Mouse (Mus musculus) forebrain, embryonic 14.5 days (tissue): ENCODE data around the gene Zfp513. TPM values are rescaled to one million over a fixed set of nuclear protein-coding genes. Genes with fewer than 3 reads are reported as not detected.
"Not testable (repeated sequence)": the region's sequence is repeated elsewhere in the genome, so short reads cannot be mapped to it uniquely, and the experiment has no call there.

ENCODE experiments used
- ATAC-seq: fragments of 200-750 bp; cut with Nextera tagmentation; 2 replicates; pipeline ENCODE4 v1.8.0; 2017; ENCODE audit warnings: mild to moderate bottlenecking, moderate library complexity
- DNase-seq: peaks from one replicate; pipeline ENCODE4 v3.0.0-alpha.2; 2015; ENCODE audit warnings: low spot score
- H3K27ac ChIP-seq: fragments of 300-500 bp; sonication (generic); 2 replicates; pipeline ENCODE4 v1.5.1; 2014; ENCODE audit warnings: low read depth, mild to moderate bottlenecking, control low read depth, low read length, moderate library complexity
- H3K27me3 ChIP-seq: fragments of 300-500 bp; sonication (generic); replicated peaks from 2 replicates; pipeline ENCODE4 v1.6.1; 2014; ENCODE audit warnings: low read length, control low read depth, mixed read lengths; ENCODE audit not compliant: control insufficient read depth, insufficient read depth
- H3K36me3 ChIP-seq: fragments of 300-500 bp; sonication (generic); 2 replicates; pipeline ENCODE4 v1.6.1; 2014; ENCODE audit warnings: low read length, control low read depth; ENCODE audit not compliant: control insufficient read depth, insufficient read depth
- H3K4me1 ChIP-seq: fragments of 300-500 bp; sonication (generic); 2 replicates; pipeline ENCODE4 v1.6.1; 2014; ENCODE audit warnings: antibody characterized with exemption, low read length, control low read depth; ENCODE audit not compliant: control insufficient read depth, insufficient read depth
- H3K4me2 ChIP-seq: fragments of 300-500 bp; sonication (generic); 2 replicates; pipeline ENCODE4 v1.6.1; 2014; ENCODE audit warnings: mild to moderate bottlenecking, control low read depth, low read length
- H3K4me3 ChIP-seq: fragments of 300-500 bp; sonication (generic); 2 replicates; pipeline ENCODE4 v1.5.1; 2014; ENCODE audit warnings: low read depth, low read length, control low read depth
- H3K9ac ChIP-seq: fragments of 300-500 bp; sonication (generic); 2 replicates; pipeline ENCODE4 v1.6.1; 2014; ENCODE audit warnings: mild to moderate bottlenecking, low read length, control low read depth, moderate library complexity
- H3K9me3 ChIP-seq: fragments of 300-500 bp; sonication (generic); replicated peaks from 2 replicates; pipeline ENCODE4 v1.6.1; 2016; ENCODE audit warnings: low read length, control low read depth, mixed read lengths; ENCODE audit not compliant: control insufficient read depth
- WGBS: fragments of 180-500 bp; shearing (Covaris S2); extraction: QIAGEN DNeasy Blood & Tissue Kit; methylation state at CpG from one replicate; pipeline ENCODE4 v1.1.7; 2014; 5-methylcytosine and 5-hydroxymethylcytosine counted together
- polyA plus RNA-seq: library from polyadenylated mRNA; unstranded; fragments of >200 nt; fragmentation: Nextera tagmentation; extraction: Ambion mirVana; gene quantifications from 2 replicates; pipeline ENCODE4 v1.2.1, GENCODE M21; 2014

Gene Zfp513
- polyA plus RNA-seq, 1 experiment from 2014 or later = 7.2 TPM

DNA sequence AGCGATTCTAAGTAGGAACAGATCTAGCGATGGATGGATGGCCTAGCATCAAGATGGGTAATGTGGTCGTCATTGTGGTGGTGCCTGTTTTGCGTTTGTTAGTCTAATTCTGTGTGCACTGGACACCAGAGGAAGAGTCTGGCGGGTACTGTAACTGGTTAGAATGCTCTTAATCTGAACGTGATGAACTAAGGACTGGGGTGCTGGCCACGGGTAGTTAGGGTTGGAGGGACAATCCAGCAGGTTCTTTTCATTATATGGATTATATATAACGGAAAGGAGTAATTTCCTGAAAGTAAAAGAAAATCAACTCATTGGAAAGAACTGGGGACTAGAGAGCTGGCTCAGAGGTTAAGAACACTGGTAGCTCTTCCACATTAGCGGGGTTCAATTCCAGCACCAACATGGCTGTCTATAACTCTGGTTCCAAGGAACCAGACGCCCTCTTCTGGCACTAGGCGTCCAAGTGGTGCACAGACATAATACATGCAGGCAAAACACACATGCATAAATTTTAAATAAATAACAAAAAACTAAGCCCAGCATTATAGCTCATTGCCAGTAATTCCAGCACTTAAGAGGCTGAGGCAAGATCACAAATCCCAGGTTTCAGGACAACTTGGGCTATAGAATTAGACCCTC is 19.3 kb upstream of the Zfp513 start:
- peaks cover 5% of the 10 kb centered on the region; the same call in 1 of the 2 replicates for H3K4me1 ChIP-seq

DNA sequence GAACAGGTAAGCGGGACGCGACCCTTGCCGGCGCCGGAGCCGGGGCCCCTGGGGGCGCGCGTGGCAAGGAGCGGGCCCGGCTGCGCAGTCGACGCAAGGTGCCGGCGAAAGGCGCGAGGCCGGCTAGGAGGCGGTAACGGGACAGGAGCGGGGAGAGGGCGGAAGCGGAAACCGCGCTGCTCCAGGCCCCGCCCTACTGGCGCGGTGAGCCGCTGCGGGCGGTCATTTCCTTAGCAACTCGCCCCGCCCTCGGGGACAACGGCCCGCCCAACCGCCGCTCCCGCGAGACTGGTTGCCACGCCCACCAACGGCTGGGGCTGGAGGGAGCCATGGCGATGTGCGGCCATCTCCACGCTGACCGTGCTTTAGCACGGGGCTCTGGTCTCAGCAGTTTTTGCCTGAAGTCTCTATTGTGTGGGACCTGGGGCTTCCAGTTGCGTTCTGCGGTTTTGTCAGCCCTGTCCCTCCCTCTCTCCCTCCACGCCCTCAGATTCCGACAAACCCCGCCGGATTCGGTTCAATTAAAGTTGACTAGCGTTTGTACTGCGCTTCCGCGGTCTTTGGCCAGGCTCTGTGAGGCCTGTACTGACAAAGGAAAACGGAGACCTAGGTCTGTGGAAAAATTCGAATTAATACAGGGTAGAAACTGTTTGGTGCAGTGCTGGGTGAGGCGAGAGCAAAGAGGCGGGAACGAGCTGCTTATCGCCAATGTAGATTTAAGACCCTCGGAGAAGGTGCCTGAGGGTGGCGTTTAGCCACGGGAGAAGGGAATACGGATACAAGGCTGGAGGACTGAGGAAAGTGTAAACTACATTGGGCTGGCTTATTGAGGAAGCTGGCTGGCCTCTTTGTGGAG is 18.6 kb upstream of the Zfp513 start, which contains the start of gene Ppm1g:
Gene Ppm1g (minus strand): TSS at position 240 of the 856 bp plus-strand sequence.
- ATAC-seq = peak; percentile 96
- Histone ChIP-seq H3K36me3 (no peaks in the 10 kb centered on the region), H3K4me2 (peak within 1 kb of the TSS; percentile 77), H3K9ac (peak within 1 kb of the TSS; percentile 90), H3K9me3 (no peaks in the 10 kb centered on the region), H3K27me3 (no peaks in the 10 kb centered on the region), H3K4me3 (peak within 1 kb of the TSS; percentile 96), H3K27ac (peak within 1 kb of the TSS; percentile 90), H3K4me1 (peaks cover 5% of the 10 kb centered on the region; the same call in 1 of the 2 replicates)
- under 1% methylated on average over 62 of the region's 70 CpGs for WGBS
- peak; percentile 97 for DNase-seq

More for the DNA sequence above, 19.3 kb upstream of the Zfp513 start:
- 16% methylated on average over 11 of the region's 11 CpGs for WGBS
- Histone ChIP-seq H3K9me3 (no peaks in the 10 kb centered on the region), H3K9ac (peak overlapping the region; percentile 84), H3K27ac (peak overlapping the region; percentile 90), H3K4me3 (peak overlapping the region; percentile 96), H3K36me3 (no peaks in the 10 kb centered on the region), H3K4me2 (peak overlapping the region; percentile 77), H3K27me3 (no peaks in the 10 kb centered on the region)
- peak; percentile 82 for DNase-seq
- 0 out of 2 replicates have a peak, but pooled peaks have one; percentile 25 for ATAC-seq

DNA sequence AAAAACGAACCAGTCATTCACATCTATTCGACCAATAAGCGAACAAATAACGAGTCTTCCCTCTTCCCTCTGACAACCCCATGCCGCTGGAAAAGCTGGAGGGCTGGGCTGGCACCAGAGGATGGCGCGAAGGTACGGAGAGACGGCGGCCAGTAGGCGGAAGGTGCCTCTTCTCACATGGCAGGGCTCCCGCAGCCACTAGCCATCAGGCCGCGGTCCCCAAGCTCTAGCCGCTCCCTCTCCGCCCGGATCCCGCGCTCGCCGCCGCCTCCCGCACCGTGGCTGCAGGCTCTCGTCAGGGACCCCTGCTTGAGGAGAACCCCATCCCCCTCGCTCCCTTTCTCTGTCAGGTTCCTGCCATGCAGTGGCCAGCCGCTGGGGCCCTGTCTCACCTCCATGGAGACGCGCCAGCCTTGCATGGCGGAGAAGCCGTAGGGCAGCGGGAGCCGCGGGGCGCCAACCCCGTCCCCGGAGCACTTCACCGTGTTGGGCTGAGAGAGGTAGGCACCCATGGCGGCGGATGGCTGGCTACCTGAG is 17.9 kb upstream of the Zfp513 start:
- Histone ChIP-seq H3K4me3 (peak overlapping the region; percentile 96), H3K4me1 (peaks cover 5% of the 10 kb centered on the region; the same call in 1 of the 2 replicates), H3K36me3 (no peaks in the 10 kb centered on the region), H3K4me2 (peak overlapping the region; percentile 77), H3K9me3 (no peaks in the 10 kb centered on the region), H3K27me3 (no peaks in the 10 kb centered on the region), H3K27ac (peak overlapping the region; percentile 90), H3K9ac (peak overlapping the region; percentile 90)
- DNase-seq (peak; percentile 59), ATAC-seq (peak; percentile 64)
- under 1% methylated on average over 40 of the region's 40 CpGs for WGBS

DNA sequence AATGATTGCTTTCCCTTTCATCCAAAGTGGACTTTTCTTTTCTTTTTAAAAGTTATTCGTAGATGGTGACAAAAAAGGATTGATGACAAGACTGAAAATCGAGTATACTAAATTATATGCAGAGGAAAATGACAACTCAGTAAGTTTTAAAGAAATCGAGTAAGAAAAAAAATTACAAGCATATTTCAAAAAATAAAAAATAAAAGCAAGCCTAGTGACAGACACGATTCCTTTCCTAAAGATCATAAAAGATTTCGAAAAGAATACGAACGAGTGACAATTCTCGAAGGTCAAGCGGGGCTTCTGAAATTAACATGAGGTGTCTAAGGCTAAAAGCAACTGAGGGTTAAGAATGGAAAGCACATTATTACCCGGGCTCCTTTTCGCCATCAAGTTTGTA is 17.4 kb upstream of the Zfp513 start:
- Histone ChIP-seq H3K4me3 (peak overlapping the region; percentile 96), H3K27me3 (no peaks in the 10 kb centered on the region), H3K36me3 (no peaks in the 10 kb centered on the region), H3K4me2 (peak overlapping the region; percentile 77), H3K9ac (peak overlapping the region; percentile 90), H3K27ac (peak overlapping the region; percentile 90; the same call in 1 of the 2 replicates), H3K4me1 (peaks cover 5% of the 10 kb centered on the region; the same call in 1 of the 2 replicates), H3K9me3 (no peaks in the 10 kb centered on the region)
- no peak for ATAC-seq
- 2% methylated on average over 11 of the region's 11 CpGs for WGBS
- DNase-seq = no peak

DNA sequence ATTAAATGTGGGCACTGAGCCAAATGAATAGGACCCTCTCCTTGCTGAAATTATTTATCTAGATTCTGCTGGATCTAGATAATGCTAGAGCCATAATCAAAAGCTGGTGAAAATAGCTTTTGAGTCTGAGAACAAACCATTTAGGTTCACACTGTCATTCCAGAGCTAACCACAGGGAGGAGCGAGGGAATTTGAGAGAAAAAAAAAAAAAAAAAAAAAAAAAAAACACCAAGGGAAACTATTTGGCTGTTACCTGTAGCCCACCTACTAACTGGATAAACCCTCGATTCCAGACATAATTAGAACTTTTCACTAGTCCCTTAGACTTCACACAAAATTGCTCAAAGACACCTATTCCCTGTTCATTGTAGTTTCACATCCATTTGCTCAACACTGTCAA is 17.0 kb upstream of the Zfp513 start:
- Histone ChIP-seq H3K9me3 (no peaks in the 10 kb centered on the region), H3K9ac (no peak overlapping the region), H3K4me2 (peak overlapping the region; percentile 77), H3K4me3 (peak overlapping the region; percentile 96), H3K4me1 (peaks cover 5% of the 10 kb centered on the region; the same call in 1 of the 2 replicates), H3K36me3 (no peaks in the 10 kb centered on the region), H3K27ac (no peak overlapping the region), H3K27me3 (no peaks in the 10 kb centered on the region)
- ATAC-seq (no peak), DNase-seq (peak; percentile 69)
- 2% methylated on average over 2 of the region's 2 CpGs for WGBS

DNA sequence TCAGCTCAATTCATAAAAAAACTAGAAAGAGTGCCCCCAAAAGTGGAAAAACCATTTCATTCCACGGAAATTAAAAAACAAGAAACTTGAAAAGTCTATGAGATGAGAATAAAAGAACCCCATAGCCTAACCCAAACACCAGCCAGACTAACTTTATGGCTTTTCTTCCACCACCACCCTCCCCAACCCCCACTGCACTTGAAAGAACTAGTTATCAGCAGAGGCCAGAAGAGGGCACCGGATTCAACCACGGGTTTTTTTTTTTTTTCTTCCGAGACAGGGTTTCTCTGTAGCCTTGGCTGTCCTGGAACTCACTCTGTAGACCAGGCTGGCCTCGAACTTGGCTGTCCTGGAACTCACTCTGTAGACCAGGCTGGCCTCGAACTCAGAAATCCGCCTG is 16.2 kb upstream of the Zfp513 start:
- H3K4me3 ChIP-seq = no peak overlapping the region
- 77% methylated on average over 7 of the region's 7 CpGs for WGBS

DNA sequence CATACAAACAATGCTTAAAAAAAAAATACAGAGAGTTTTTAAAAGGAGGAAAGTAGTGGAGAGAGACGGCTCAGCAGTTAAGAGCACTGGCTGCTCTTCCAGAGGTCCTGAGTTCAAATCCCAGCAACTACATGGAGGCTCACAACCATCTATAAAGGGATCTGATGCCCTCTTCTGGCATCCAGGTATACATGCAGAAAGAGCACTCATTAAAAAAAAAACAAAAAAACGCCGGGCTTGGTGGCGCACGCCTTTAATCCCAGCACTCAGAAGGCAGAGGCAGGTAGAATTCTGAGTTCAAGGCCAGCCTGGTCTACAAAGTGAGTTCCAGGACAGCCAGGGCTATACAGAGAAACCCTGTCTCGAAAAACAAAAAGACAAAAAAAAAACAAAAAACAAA is 14.5 kb upstream of the Zfp513 start:
- H3K4me2 ChIP-seq, H3K9me3 ChIP-seq, DNase-seq, ATAC-seq, H3K27me3 ChIP-seq, H3K9ac ChIP-seq, H3K27ac ChIP-seq, H3K36me3 ChIP-seq, H3K4me1 ChIP-seq, H3K4me3 ChIP-seq: not testable (repeated sequence)
- 87% methylated on average over 6 of the region's 6 CpGs for WGBS

More for the DNA sequence above, 16.2 kb upstream of the Zfp513 start:
- no peaks in the 10 kb centered on the region for H3K36me3 ChIP-seq
- DNase-seq (no peak), ATAC-seq (no peak)
- H3K4me1 ChIP-seq = peaks cover 5% of the 10 kb centered on the region; the same call in 1 of the 2 replicates
- H3K27ac ChIP-seq = no peak overlapping the region
- H3K9me3 ChIP-seq = no peaks in the 10 kb centered on the region
- no peak overlapping the region for H3K4me2 ChIP-seq
- H3K9ac ChIP-seq = no peak overlapping the region
- no peaks in the 10 kb centered on the region for H3K27me3 ChIP-seq

DNA sequence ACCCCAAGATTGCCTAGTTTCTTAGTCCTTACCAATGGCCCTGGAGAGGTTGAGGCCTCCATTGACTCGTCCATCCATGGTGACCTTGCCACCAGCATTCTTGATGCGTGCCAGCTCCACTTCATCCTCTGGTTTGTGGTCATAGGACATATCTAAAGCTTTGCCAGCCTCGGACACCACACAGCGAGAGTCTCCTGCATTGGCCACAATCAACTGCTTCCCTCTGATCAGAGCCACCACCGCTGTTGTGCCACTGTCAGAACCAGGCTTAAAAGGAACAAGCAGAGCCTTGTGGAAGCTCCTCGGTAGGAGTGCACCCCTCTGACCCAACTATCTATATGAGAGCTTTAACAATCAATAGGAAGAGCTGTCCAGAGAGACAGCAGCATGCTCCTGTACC is 2.3 kb upstream of the Zfp513 start:
- H3K4me2 ChIP-seq = no peak overlapping the region
- no peaks in the 10 kb centered on the region for H3K27me3 ChIP-seq
- peaks cover 69% of the 10 kb centered on the region for H3K36me3 ChIP-seq
- WGBS = 95% methylated on average over 6 of the region's 6 CpGs
- ATAC-seq (no peak), DNase-seq (no peak)
- H3K27ac ChIP-seq = no peak overlapping the region
- H3K4me3 ChIP-seq = no peak overlapping the region
- peaks cover 15% of the 10 kb centered on the region for H3K4me1 ChIP-seq
- no peak overlapping the region for H3K9ac ChIP-seq
- 0 out of 2 replicates have a peak, but pooled peaks cover 3% of the 10 kb centered on the region for H3K9me3 ChIP-seq
